ENCODE assay signal across 33 mouse cellular contexts in the genomic region with DNA sequence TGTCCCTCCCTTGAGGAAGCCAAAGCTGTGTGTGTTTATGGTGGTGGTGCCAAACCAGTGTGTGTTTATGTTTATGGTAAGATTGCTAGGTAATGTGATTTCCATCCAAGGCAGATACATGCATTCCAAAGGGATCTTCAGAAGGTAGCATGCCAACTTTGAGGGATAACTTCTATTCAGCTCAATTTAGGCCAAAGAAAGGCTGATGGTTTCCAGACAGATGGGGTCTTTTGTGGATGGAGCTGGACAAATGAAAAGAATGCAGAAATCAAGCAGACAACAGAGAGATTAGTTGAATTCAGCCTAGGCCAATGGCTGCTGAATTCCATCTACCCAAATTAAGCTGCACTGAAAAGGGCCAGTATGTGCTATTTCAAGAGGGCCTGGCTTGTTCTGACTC. TPM values are rescaled to one million over a fixed set of nuclear protein-coding genes. Genes with fewer than 3 reads are reported as not detected.
A peak's percentile ranks its signal among the peaks of the same experiment; 100 is the strongest.
DNase-seq lines count a peak whose midpoint lies in the region; ATAC-seq and TF ChIP-seq lines count a peak whose summit lies in the region.
"Had no signal": no experiment of that assay in that cellular context is flagged by ENCODE, and none has a peak within 500 bp of the region (broad histone marks: within the 10 kb centered on the region; RNA-seq: fewer than 3 reads in every experiment).

No protein-coding gene starts in this region.

- H3K36me3 ChIP-seq in heart, adult 2 months (ENCODE audit: control insufficient read depth, insufficient read depth, low read length): peaks cover 4% of the 10 kb centered on the region
- H3K36me3 ChIP-seq in heart, embryonic 10.5 days: no peaks in the 10 kb centered on the region
- H3K36me3 ChIP-seq in lung, embryonic 16.5 days (ENCODE audit: control insufficient read depth, insufficient read depth, low read length): no peaks in the 10 kb centered on the region
- H3K36me3 ChIP-seq: embryonic facial prominence, embryonic 13.5 days; embryonic facial prominence, embryonic 15.5 days; forebrain, embryonic 10.5 days; forebrain, embryonic 12.5 days; G1E had no signal

- H3K27ac ChIP-seq in gastrocnemius, adult 2 months: peak overlapping the region; percentile 5; the same call in 1 of the 2 replicates
- H3K27ac ChIP-seq in heart, adult 2 months: peak overlapping the region; percentile 24
- H3K27ac ChIP-seq in heart, embryonic 10.5 days: no peak overlapping the region
- no peak overlapping the region for H3K27ac ChIP-seq in lung, embryonic 16.5 days (ENCODE audit: low read length)
- H3K27ac ChIP-seq: embryonic facial prominence, embryonic 13.5 days; embryonic facial prominence, embryonic 15.5 days; forebrain, embryonic 10.5 days; forebrain, embryonic 12.5 days had no signal

- TF ChIP-seq POLR2A in heart, adult 2 months (IDR thresholded peaks at IDR 0.05; ENCODE audit: insufficient read depth, low read depth, low read length): no peak
- TF ChIP-seq POLR2A in lung, adult 2 months (IDR thresholded peaks at IDR 0.05; ENCODE audit: borderline replicate concordance, extremely low read depth, low read depth, low read length): no peak

- no peaks in the 10 kb centered on the region for H3K27me3 ChIP-seq in heart, adult 2 months (ENCODE audit: control insufficient read depth, insufficient read depth, low read length)
- 0 out of 2 replicates have a peak, but pooled peaks cover 9% of the 10 kb centered on the region for H3K27me3 ChIP-seq in heart, embryonic 10.5 days (ENCODE audit: insufficient read depth, poor library complexity, severe bottlenecking)
- H3K27me3 ChIP-seq in lung, embryonic 16.5 days (ENCODE audit: control insufficient read depth, insufficient read depth, low read depth, low read length): no peaks in the 10 kb centered on the region
- H3K27me3 ChIP-seq: CH12.LX; embryonic facial prominence, embryonic 13.5 days; embryonic facial prominence, embryonic 15.5 days; forebrain, embryonic 12.5 days had no signal

- no peak for DNase-seq in gastrocnemius, adult 2 months
- no peak for DNase-seq in gastrocnemius, postnatal 14 days
- no peak for DNase-seq in heart, adult 2 months
- DNase-seq in heart, embryonic 10.5 days (ENCODE audit: low spot score): no peak
- DNase-seq in lung, adult 2 months: no peak
- peak; percentile 91 for DNase-seq in Muller cell, postnatal 12 days (ENCODE audit: inconsistent ontology term)
- no peak for DNase-seq in neural tube, embryonic 10.5 days (ENCODE audit: extremely low spot score, low spot score)
- DNase-seq: adrenal gland, adult 8-10 months; adrenal gland, postnatal 14 days; adrenal gland, postnatal 36 days; B cell, adult 2 months; cerebellum, adult 11 months; cerebellum, adult 18-20 months; cerebellum, adult 8-10 months; cerebellum, adult 9-11 months; cerebellum, postnatal 14 days; cerebellum, postnatal 36 days; embryo, embryonic 11 days had no signal

- H3K4me1 ChIP-seq in heart, adult 2 months (ENCODE audit: control insufficient read depth, insufficient read depth, low read length): no peaks in the 10 kb centered on the region; the same call in 1 of the 2 replicates
- H3K4me1 ChIP-seq in heart, embryonic 10.5 days: peaks cover 5% of the 10 kb centered on the region; the same call in 1 of the 2 replicates
- 0 out of 2 replicates have a peak, but pooled peaks cover 3% of the 10 kb centered on the region for H3K4me1 ChIP-seq in lung, embryonic 16.5 days (replicated peaks; ENCODE audit: control insufficient read depth, insufficient read depth, low read length)
- H3K4me1 ChIP-seq in lung, adult 2 months (ENCODE audit: control insufficient read depth, insufficient read depth, low read length): no peaks in the 10 kb centered on the region
- H3K4me1 ChIP-seq: embryonic facial prominence, embryonic 13.5 days; embryonic facial prominence, embryonic 15.5 days had no signal

- H3K9ac ChIP-seq in heart, adult 2 months (ENCODE audit: low read depth, low read length): no peak overlapping the region
- H3K9ac ChIP-seq in lung, embryonic 16.5 days (ENCODE audit: low read length): no peak overlapping the region
- H3K9ac ChIP-seq: embryonic facial prominence, embryonic 13.5 days; embryonic facial prominence, embryonic 15.5 days; forebrain, embryonic 12.5 days had no signal

- no peak overlapping the region for H3K4me3 ChIP-seq in gastrocnemius, adult 2 months
- no peak overlapping the region for H3K4me3 ChIP-seq in heart, adult 2 months
- H3K4me3 ChIP-seq in heart, embryonic 10.5 days: no peak overlapping the region
- no peak overlapping the region for H3K4me3 ChIP-seq in lung, embryonic 16.5 days (ENCODE audit: low read length)
- no peak overlapping the region for H3K4me3 ChIP-seq in lung, adult 2 months (replicated peaks; ENCODE audit: extremely low read depth, low read depth, low read length)
- H3K4me3 ChIP-seq: embryonic facial prominence, embryonic 13.5 days; embryonic facial prominence, embryonic 15.5 days; erythroblast, embryonic 14.5 days; forebrain, embryonic 10.5 days; forebrain, embryonic 12.5 days had no signal

- intact Hi-C loops in gastrocnemius, adult 2 months (cut with DNase I): loop anchor here (2.0 kb wide), 2 partner anchors 27 to 35 kb away; no protein-coding TSS in a partner anchor
- intact Hi-C loops in gastrocnemius, postnatal 14 days (cut with DNase I; ENCODE audit: low total_unique reads): no loop called here
- intact Hi-C loops in heart, adult 2 months (cut with DNase I): no loop called here

- no peak for TF ChIP-seq EP300 in heart, adult 2 months (IDR thresholded peaks at IDR 0.05; ENCODE audit: insufficient read depth, low read depth, low read length)

- peak; percentile 26; the same call in 1 of the 2 replicates for ATAC-seq in lung, embryonic 16.5 days (ENCODE audit: low read depth)
- ATAC-seq: activated CD4-positive, CD25-positive, alpha-beta regulatory T cell, adult 4 months; CD4-positive, CD25-positive, alpha-beta regulatory T cell, adult 4 months; forebrain, embryonic 14.5 days; forebrain, embryonic 16.5 days had no signal

- no peaks in the 10 kb centered on the region for H3K79me2 ChIP-seq in heart, adult 2 months (replicated peaks; ENCODE audit: control insufficient read depth, insufficient read depth, low read length)

- TF ChIP-seq CTCF in gastrocnemius, adult 2 months (IDR thresholded peaks at IDR 0.05): no peak
- TF ChIP-seq CTCF in heart, adult 2 months (IDR thresholded peaks at IDR 0.05): no peak
- TF ChIP-seq CTCF in lung, adult 2 months (IDR thresholded peaks at IDR 0.05; ENCODE audit: insufficient read depth, low read length): no peak

- no peaks in the 10 kb centered on the region for H3K9me3 ChIP-seq in heart, embryonic 10.5 days
- no peaks in the 10 kb centered on the region for H3K9me3 ChIP-seq in lung, embryonic 16.5 days (ENCODE audit: control insufficient read depth, low read length)
- H3K9me3 ChIP-seq: embryonic facial prominence, embryonic 13.5 days; embryonic facial prominence, embryonic 15.5 days; forebrain, embryonic 10.5 days; forebrain, embryonic 12.5 days; G1E had no signal

- H3K4me2 ChIP-seq in lung, embryonic 16.5 days (ENCODE audit: low read depth, low read length): no peak overlapping the region
- H3K4me2 ChIP-seq: embryonic facial prominence, embryonic 13.5 days; embryonic facial prominence, embryonic 15.5 days; forebrain, embryonic 12.5 days had no signal

RNA-seq across cellular contexts. Expression of a gene that starts 13.3 kb away (rescaled TPM):
- 1 to 10 TPM in 1 of 2 experiments, under 1 TPM in 1; 0.66 to 1.4 TPM for total RNA-seq in gastrocnemius, adult 2 months (2021)
- total RNA-seq in gastrocnemius, postnatal 14 days (2021): under 1 TPM; 0.33 to 0.62 TPM
- total RNA-seq in heart, adult 2 months (2021): 1 to 10 TPM; 4.1 to 4.7 TPM
- polyA plus RNA-seq in heart, adult 2 months (2012; rRNA removed): 2.1 and 6.6 TPM in 2 replicates
- not detected in 2 replicates for polyA plus RNA-seq in heart, embryonic 10.5 days (2016; fragmentation: Nextera tagmentation; extraction: Ambion mirVana)
- not detected in 2 replicates for polyA plus RNA-seq in lung, embryonic 16.5 days (2015; fragmentation: Nextera tagmentation; extraction: Ambion mirVana)
- 0.15 TPM in 1 of 2 replicates, not detected in the other for polyA plus RNA-seq in lung, adult 2 months (2012; rRNA removed)
- total RNA-seq: adrenal gland, adult 18-20 months; adrenal gland, adult 8-10 months; adrenal gland, postnatal 36 days; CH12.LX; common myeloid progenitor, adult 5-6 weeks had no signal
- polyA plus RNA-seq: activated CD4-positive, CD25-positive, alpha-beta regulatory T cell, adult 4 months; CD4-positive, CD25-positive, alpha-beta regulatory T cell, adult 4 months; embryonic facial prominence, embryonic 11.5 days; embryonic facial prominence, embryonic 13.5 days; erythroblast, embryonic 14.5 days; forebrain, embryonic 10.5 days; forebrain, embryonic 12.5 days; forebrain, embryonic 14.5 days; forebrain, embryonic 16.5 days; G1E had no signal

Comparison
In these comparisons a context has a peak if more than half of its experiments do, and no peak if none do; other contexts are left out.
1. H3K27ac ChIP-seq: peak in gastrocnemius, adult 2 months (single experiment) and heart, adult 2 months (single experiment); none in heart, embryonic 10.5 days (single experiment) and lung, embryonic 16.5 days (single experiment).